Mouse (Mus musculus) thymus, postnatal 14 days (tissue): ENCODE results near the gene Tfpi.
"Not testable (repeated sequence)": the region's sequence is repeated elsewhere in the genome, so short reads cannot be mapped to it uniquely, and the experiment has no call there.

Experiments
- DNase-seq: peaks from one replicate; pipeline ENCODE4 v3.0.0; 2021

Tfpi gene

DNA sequence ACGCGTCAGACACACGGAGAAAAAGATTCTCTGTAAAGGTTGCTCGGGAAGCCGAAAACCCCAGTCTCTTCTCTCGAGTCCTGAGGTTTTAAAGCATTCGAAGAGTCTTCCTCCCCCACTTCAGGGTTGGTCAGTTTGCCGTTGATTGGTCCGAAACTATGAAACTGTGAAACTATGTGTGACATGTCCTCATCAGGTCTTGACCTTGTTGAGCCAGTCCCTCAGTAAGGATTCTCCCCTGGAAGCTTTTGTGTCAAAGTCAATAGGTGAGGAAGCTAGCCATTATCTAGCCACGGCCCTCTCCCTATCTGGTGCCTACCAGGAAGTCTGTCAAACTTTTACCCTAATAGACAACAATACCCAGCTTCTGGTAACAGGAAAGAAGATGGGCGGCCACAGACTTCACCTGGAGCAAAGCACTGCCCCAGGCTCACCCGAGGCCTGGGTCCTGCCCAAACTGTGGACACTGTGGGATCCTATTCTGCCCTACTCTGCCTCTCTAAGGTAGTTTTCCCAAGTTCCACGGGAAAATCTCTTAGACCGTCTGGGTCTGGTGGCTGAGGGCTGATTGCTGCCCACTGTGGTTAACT lies 2.5 kb downstream of the Tfpi start:
- DNase-seq: no peak

DNA sequence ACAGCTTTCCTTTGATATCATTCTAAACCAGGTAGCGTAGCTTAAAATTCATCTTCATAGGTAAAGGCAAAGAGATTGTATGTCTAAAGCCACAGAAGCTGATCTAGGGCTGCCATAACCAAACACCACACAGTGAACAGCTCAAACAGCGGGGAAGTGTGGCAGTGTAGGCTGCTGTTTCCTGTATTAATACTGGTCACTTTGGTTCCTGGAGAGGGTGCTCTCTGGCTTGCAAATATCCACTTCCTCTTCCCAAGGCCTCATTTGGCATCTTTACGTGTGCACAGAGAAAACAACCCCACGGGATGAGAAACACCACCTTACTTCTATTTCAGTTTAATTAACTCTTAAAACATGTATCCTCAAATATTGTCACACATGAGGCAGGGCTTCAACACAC lies 9.2 kb downstream of the Tfpi start:
- DNase-seq: no peak

DNA sequence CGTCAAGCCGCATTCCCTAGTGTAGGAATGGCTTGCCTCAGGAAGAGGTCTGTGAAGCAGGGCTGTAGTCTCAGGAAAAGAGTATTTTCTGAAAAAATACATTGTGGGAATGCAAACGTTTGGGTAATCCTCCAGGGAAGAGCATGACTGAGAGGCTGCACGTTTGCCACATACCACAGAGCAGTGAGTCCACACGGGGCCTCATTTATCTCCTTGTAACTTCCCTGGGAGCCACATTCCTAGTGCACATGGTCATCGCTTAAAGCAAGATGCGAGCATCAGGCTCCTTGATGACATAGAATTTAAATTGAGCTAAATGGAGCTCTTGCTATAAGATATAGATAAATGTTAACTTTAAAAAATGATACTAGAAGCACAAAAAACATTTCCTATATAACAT lies 11.6 kb downstream of the Tfpi start:
- no peak for DNase-seq

DNA sequence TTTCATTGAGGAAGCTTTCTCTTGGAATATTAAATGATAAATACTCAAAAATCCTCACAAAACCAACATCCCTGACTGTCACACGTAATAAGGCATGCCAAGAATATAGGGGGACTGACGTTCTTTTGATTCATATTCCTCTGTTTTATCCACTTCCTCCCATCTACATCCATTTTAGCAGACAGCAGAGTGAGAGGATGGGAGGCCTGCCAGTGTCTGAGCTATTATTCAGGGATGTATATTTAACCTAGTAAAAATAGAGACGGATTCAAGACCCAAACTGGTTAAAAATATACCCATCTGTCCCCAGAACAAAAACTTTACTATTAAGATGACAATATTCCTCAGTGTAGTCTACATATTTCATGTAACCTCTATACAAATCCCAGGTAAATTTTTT lies 14.2 kb downstream of the Tfpi start:
- DNase-seq: no peak

DNA sequence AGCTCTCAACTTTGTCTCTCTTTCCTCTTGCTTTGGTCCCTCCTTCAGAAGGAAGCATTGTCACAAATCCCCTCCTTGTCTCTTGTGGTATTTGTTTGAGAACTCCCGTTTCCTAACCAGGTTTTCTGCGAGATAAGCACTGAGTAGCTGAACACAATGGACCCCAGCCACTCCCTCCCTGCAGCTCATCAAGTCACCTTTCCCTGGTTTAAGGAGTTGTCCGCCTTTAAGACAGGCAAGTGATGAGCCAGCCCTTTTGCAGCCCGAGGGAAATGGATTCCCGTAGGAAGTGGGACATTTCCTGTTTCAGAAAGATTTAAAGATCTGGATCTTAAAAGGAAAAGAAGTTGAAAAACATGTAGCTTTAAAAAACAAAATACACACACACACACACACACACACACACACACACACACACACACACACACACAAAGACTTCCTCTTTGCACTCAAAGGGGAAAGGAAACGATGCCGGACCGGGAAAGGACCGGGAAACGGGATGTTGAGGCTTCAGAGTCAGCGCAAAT lies 16.9 kb downstream of the Tfpi start:
- DNase-seq: no peak

DNA sequence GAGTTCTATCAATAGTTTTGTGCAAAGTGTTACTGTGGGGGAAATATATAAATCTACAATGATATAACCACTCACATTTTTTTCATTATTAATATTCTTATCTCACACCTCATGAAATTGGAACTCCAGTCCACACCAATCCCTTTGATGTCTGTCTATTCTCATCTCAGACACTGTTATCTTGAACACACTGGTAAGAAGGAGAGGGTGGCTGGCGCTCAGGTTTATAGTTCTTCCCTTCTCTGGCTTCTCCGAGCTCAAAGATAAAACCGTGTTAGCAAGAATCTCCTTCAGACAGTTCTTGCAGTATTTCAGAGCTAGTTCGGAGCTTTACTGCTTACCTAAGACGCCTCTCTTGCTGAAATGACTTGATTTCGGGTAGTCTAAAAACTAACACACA lies 19.4 kb downstream of the Tfpi start:
- no peak for DNase-seq

DNA sequence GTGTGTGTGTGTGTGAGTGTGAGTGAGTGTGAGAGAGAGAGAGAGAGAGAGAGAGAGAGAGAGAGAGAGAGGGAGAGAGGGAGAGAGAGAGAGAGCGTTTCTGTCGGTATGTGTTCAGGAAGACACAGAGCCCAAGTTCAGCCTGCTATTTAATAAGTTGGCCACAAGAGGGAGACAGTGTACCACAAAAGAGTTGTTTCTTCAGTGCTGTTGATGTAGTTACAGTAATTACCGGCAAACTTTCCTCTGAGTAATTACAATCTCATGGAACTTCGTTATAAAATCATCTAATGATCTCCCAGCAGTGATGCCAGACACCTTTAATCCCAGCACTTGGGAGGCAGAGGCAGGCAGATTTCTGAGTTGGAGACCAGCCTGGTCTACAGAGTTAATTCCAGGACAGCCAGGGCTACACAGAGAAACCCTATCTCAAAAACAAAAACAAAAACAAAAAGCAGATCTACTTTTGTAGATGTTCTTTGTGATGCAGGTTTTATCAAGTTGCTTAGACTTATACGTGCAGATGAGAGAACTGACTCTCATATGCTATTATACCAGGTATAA lies 21.3 kb downstream of the Tfpi start:
- peak; percentile 64 for DNase-seq

DNA sequence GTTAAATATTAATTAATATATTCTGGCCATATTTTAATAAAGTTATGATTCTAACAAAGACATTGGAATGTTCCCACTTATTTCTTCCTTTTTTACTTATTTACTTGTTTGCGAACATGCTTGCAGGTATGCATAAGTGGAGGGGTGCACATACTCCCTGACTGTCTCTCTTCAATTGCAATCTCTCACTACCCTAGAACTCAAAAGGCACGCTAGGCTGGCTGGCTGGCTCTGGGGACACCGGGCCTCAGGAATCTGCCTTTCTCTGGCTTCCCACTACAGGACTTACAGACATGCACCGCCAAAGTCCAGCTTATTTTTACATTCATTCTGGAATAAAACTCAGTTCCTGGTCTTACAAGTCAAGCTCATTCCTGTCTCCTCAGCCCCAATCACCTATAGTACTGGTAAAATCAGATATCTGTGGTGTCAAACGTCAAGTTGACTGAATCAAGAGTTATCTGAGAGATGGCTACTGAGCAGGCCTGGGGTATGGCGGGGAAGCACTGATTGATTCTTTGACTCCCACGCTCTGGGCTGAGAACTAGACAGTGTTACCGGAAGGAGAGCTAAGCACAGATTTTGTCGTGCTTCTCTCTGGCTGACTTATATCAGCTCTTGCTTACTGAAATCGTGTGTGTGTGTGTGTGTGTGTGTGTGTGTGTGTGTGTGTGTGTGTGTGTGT lies 21.9 kb downstream of the Tfpi start:
- no peak for DNase-seq

DNA sequence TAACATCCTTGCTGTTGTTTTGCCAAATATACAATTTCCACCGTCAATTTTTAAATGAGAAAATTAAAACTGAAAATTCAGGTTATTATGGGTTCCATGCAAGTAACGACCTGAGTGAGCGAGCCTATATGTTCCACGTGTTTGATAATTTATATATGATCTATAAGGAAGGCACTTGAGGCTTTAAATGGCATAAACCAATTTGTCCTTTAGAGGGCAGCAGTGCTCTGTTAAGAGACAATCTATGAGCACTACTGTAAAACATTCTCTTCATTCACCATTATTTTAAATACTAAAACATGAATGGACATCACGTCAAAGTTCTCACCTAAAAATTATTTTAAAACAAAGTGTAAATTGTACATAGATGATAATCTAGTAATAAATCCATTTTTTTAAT lies 22.5 kb downstream of the Tfpi start:
- DNase-seq: peak; percentile 41

DNA sequence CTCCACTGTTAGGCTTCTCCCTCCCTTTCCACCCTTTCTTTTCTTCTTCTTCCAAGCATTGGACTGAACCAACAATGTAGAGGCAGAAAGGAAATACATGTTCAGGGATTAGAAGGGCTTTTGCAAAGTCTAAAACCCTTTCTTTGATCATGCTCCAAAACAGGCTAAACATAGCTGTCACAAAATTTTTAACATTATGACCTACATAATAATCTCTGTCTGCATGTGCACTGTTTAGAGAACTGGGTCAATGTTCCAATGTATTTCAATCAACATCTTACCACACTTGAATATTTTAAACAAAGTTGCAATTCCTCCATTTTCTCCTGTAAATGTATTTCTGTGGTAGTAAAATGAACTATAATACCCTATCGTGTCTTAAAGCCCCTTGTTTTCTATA lies 31.1 kb downstream of the Tfpi start:
- no peak for DNase-seq

DNA sequence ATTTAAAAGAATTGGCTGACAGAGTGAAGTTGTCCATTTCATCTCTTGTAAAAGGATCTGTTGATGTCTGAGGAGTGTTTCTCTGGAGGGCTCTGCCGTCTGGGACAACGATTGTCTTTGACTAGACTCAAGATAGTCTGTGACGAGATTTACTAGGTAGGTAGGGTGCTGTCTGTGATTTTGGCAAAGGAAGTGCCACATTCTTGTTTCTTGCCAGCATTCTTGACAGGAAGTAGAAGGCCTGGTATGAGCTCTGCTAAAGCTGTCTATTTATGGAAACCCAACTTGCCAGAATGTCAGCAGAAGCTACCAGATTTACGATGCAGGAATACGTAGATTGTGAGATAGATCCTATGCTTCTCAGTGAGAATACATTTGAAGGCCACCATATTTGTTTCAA lies 34.6 kb downstream of the Tfpi start:
- DNase-seq: no peak

DNA sequence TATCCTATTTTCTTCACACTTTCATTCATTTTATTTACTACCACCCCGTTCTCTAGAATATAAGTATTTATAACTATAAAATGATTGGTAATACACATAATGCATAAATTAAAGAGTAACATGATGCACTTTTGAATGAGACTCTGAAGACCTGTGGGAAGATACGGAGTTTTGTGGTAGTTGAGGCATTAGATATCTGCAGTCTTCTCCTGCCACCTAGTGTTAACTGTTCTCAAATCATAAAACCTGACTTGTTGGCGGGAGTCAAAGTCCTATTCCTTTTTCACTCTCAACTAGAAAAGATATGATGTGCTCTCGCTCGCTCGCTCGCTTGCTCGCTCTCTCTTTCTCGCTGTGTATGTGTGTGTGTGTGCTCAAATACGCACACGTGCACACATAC lies 46.9 kb downstream of the Tfpi start:
- DNase-seq: peak; percentile 53

DNA sequence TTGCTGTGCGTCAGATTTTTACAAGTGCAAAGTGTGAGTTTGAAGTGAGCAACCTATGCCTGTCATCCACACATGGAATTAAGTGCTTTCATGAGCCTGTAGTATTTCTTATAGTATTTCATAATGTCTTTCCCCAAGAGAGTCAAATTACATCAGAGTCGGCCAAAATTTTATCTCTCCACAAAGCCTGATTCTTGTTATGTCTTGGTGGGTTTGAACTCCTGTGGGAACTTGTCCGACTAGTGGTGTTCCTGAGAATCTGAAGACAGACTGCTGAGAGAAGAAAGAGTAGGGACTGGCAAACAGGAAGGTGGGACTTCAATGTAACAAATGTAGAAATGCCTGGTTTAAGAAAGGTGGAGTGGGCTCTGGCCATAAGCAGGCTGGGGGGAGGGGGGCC lies 47.7 kb downstream of the Tfpi start:
- no peak for DNase-seq

DNA sequence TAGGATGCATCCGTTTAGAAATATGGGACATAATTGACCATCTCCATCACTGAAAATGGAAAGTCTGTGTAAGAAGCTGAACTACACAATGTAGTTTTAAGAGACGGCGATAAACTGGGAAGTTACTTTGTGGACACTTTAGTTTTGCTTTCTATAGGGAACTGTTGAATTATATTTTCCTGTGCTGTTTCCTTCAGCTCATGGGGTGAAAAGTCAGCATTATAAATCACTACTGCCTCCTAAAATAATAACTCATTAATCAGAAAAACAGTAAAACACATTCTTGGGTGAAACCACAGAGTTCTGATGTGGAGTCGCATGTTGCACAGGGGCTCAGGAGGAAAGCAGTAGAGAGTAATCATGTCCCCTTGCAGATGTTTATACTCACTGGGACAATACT lies 50.0 kb downstream of the Tfpi start:
- DNase-seq: no peak

DNA sequence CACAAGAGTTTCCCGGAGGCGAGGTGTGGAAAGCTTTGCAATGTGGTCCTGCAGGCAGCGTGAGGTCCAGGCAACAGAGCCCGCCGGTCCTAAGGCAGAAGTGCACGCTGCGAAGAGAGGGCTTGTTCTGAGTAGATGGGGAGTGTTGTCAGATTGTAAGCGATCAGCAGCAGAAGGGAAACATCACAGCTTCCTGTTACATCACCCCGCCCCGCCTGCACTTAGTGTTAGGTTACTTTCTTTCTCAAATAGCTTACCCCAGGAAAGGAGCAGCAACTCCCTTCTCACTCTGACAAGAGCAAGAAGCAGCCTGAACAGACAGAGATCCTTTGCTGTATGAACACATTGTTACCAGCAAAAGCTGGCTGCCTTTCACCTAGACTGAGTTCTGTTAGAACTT lies 51.4 kb downstream of the Tfpi start, which contains the start of gene Calcrl:
TSS of gene Calcrl (minus strand) at position 274 of the 400 bp plus-strand sequence.
- peak; percentile 88 for DNase-seq

DNA sequence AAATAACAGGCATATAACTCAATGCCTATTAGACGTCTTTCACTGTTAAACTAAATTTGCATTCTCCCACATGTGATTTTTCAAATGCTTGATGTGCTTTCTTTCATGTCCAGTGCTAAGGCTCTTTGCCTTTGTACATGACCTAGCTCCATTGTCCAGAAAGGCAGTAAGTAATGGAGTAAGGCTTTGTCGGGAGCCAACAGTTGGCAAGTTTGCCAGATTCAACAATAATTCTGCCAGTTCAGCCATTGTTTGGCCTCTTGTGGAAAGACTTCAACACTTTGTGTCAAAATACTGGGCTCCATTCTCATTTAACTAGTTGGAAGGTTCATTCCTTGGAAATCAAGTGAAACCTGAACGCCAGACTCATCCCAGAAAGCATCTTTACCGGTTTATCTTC lies 60.1 kb downstream of the Tfpi start:
- no peak for DNase-seq

DNA sequence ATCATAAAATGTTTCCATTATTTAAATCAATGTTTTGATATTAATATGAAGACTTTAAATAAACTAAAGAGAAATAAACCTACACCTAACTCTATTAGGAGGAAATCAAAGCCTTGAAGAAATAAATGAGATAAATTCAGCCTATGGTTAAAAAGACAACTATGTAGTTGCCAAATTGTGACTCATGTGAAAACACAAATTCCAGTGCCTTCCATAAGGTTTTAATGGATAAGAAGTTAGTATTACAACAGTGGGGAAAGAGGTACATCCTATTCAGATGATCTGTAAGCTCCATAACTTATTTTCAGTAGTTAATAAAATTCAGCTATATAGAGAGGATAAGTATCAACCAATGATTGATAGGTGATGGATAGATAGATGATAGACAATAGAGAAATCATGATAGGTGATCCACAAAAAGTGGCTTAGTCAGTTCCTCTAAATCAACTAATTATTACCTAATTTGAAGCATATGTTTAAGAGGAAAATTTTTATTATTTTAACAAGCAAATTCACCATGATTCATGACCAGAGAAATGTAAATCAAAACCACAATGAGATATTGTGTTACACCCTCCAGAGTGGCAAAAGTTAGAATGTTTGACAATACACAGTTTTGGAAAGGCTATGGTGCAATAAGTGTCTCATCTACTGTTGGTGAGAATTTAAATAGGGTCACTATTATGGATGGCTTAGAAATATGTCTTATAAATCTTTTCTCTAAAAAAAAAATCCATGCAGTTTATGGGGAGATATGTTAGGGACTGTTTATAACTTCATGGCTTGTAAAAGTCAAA lies 66.6 kb downstream of the Tfpi start:
- DNase-seq: no peak

DNA sequence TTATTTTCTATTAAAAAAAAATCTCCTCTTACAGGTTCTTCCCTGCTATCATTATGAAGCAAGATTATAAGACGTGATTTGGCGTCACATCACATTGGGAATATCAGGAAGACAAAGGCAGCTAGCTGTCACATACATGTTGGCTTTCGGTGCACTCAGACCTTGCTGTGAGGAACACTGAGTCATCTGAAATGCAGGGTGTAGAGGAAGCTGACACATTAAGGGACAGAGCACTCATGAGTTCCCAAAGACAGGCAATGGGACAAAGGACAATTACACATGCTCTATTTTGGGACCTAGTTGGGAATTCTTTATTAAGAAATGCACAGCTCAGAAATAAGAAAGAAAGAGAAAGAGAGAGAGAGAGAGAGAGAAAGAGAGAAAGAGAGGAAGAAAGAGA lies 71.7 kb downstream of the Tfpi start:
- DNase-seq: no peak

DNA sequence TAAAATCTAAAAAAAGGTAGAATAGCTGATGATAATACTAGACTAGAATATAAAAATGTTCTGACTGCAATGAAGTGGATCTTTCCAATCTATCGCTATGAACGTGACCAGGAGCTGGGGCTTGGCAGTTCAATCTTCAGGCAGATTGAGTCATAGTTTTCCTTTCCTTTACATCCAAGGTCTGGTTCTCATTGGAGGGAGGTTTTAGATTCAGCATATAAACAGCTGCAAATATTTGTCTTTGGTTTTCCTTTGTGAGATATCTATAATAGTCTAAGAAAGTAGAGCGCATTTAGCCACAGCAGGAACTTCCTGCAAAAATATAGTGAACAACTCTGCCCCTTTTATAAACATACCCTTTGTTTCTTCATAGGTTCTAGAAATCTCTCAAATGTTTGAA lies 73.9 kb downstream of the Tfpi start:
- DNase-seq: no peak

DNA sequence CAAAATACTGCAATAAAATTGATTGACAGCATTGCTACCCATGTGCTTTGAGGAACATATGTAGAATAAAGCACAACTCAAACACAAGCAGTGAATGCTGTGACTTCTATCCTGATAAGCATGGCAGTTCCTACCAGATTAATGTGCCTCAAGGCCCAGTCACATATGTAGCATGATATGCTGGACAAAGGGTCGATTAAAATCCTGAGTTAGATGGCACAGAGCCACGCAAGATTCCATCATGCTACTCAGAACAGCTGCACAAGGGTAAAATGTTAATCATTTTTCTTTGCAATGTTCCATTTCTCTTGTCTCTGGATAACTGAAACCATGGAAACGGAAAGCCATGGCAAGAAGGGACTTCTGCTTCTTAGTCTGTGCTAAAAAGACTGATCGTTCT lies 80.0 kb downstream of the Tfpi start:
- no peak for DNase-seq

DNA sequence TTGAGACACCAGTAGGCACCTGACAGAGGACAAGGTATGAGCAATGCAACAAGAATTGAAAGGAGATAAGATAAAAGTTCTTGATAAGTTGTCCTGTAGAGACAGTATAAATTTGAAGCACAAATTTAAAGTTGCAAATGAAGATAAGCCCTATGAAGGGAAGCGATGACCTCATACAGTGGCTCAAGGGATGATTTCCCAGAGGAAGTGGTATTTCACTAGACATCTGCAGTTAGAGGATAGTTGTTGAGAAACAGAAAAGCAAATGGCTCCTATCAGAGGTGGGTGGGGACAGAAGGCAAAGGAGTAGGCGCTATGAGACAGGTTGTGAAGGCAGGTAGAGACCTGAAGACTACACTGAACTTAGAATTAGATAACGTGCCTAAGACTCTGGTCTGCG lies 83.3 kb downstream of the Tfpi start:
- DNase-seq: no peak

DNA sequence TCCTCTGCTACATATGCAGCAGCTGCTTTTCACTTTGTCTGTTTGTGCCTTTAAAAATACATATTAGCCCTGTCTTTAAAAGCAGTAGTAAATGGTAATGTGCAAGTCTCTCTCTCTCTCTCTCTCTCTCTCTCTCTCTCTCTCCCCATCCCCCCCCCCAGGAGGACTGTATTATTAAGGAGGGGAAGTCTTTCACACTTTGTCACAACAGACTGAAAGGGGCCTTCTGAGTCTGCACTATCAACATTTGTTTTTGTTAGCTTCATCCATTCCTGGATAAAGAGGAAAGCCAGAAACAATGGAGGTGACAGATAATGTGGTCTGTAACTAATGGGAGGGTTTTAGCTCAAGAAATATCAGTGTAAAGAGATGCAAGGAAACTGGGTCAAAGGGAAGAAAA lies 87.5 kb downstream of the Tfpi start:
- DNase-seq: no peak

DNA sequence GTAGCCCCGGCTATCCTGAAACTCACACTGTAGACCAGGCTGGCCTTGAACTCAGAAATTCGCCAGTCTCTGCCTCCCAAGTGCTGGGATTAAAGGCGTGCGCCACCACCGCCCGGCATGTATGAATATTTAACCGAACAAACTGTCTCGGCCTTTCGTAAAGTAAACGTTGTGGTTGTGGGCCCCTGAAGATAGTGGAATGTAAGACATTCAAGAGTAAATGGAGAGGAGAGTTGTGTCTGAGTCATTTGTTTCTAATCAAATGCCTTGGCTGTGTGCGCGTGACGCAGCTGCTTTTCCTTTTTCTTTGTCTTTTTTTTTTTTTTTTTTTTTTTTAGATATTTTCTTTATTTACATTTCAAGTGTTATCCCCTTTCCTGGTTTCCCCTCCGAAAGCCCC lies 88.0 kb downstream of the Tfpi start:
- DNase-seq: not testable (repeated sequence)

DNA sequence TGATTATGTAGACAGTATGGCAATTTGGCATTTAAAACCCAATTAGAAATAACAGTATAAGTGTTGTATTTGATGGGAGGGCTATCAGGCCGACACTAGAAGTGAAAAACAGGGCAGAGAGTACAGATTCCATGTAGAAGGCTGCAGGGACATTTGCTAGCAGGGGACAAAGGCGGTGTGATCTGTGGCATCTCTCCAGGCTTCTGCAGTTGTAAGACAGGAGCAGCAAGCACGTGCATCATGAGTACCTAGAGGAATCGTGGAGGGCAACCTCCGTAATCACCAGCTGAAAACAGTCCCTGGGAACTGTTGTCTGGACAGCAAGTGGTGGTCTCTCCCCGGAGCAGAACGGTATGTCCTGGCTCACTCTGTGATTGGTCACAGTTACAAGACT lies 88.6 kb downstream of the Tfpi start:
- DNase-seq: no peak
